Mouse (Mus musculus) heart, embryonic 14.5 days (tissue): ENCODE data around the gene Stau1. TPM values are rescaled to one million over a fixed set of nuclear protein-coding genes. Genes with fewer than 3 reads are reported as not detected.

Source experiments
- ATAC-seq: fragments of 200-750 bp; cut with Nextera tagmentation; 2 replicates; pipeline ENCODE4 v1.8.0; 2017; ENCODE audit warnings: low read depth, moderate TSS enrichment; ENCODE audit not compliant: insufficient number of reproducible peaks, insufficient read depth, low FRiP score
- H3K27ac ChIP-seq, 2 experiments: fragments of 200-500 bp in 1 of 2; fragments of 300-500 bp in 1 of 2; sonication (generic) in 1 of 2; replicated peaks in 1 of 2; 2 replicates each; pipeline ENCODE4 v1.5.1; 2012 to 2014; ENCODE audit warnings: low read depth in 2 of 2, low read length in 2 of 2, control low read depth in 1 of 2, mild to moderate bottlenecking in 1 of 2, mixed read lengths in 1 of 2; ENCODE audit not compliant: control insufficient read depth in 1 of 2, insufficient read depth in 1 of 2
- H3K27me3 ChIP-seq: fragments of 300-500 bp; sonication (generic); 2 replicates; pipeline ENCODE4 v1.6.1; 2014; ENCODE audit warnings: mild to moderate bottlenecking, low read length, control low read depth; ENCODE audit not compliant: control insufficient read depth, insufficient read depth
- H3K36me3 ChIP-seq: fragments of 300-500 bp; sonication (generic); 2 replicates; pipeline ENCODE4 v1.6.1; 2014; ENCODE audit warnings: mild to moderate bottlenecking, control low read depth, low read length, mixed read lengths; ENCODE audit not compliant: control insufficient read depth, insufficient read depth
- H3K4me1 ChIP-seq, 2 experiments: fragments of 200-500 bp in 1 of 2; fragments of 300-500 bp in 1 of 2; sonication (generic) in 1 of 2; 2 replicates each; pipeline ENCODE4 v1.6.1; 2012 to 2014; ENCODE audit warnings: low read length in 2 of 2, control low read depth in 1 of 2, mixed read lengths in 1 of 2; ENCODE audit not compliant: control insufficient read depth in 2 of 2, insufficient read depth in 2 of 2
- H3K4me2 ChIP-seq: fragments of 300-500 bp; sonication (generic); 2 replicates; pipeline ENCODE4 v1.6.1; 2014; ENCODE audit warnings: mild to moderate bottlenecking, low read length
- H3K4me3 ChIP-seq, 2 experiments: fragments of 200-500 bp in 1 of 2; fragments of 300-500 bp in 1 of 2; sonication (generic) in 1 of 2; 2 replicates each; pipeline ENCODE4 v1.5.1; 2012 to 2014; ENCODE audit warnings: low read length in 2 of 2, mild to moderate bottlenecking in 2 of 2, control low read depth in 1 of 2, low read depth in 1 of 2, moderate library complexity in 1 of 2; ENCODE audit not compliant: control insufficient read depth in 1 of 2, insufficient read depth in 1 of 2
- H3K9ac ChIP-seq: fragments of 300-500 bp; sonication (generic); 2 replicates; pipeline ENCODE4 v1.6.1; 2014; ENCODE audit warnings: mild to moderate bottlenecking, low read length
- H3K9me3 ChIP-seq: fragments of 300-500 bp; sonication (generic); 2 replicates; pipeline ENCODE4 v1.6.1; 2016; ENCODE audit warnings: low read length, control low read depth; ENCODE audit not compliant: control insufficient read depth
- WGBS: fragments of 180-500 bp; shearing (Covaris S2); extraction: QIAGEN DNeasy Blood & Tissue Kit; methylation state at CpG from one replicate; pipeline ENCODE4 v1.1.7; 2014; 5-methylcytosine and 5-hydroxymethylcytosine counted together
- polyA plus RNA-seq: library from polyadenylated mRNA; unstranded; fragments of >200 nt; fragmentation: Nextera tagmentation; extraction: Ambion mirVana; gene quantifications from 2 replicates; pipeline ENCODE4 v1.2.1, GENCODE M21; 2014

Gene Stau1
- polyA plus RNA-seq, 1 experiment from 2014 or later, result 53.4 TPM

GRCm38 (mm10) chr2:166990861-166991260 is 5.2 kb downstream of the Stau1 start:
- no peaks in the 10 kb centered on the region for H3K9me3 ChIP-seq
- no peaks in the 10 kb centered on the region for H3K27me3 ChIP-seq
- no peak overlapping the region for H3K4me3 ChIP-seq
- no peaks in the 10 kb centered on the region for H3K36me3 ChIP-seq
- no peak overlapping the region; a peak in 1 of 4 replicates for H3K27ac ChIP-seq
- no peak overlapping the region; the same call in 1 of the 2 replicates for H3K9ac ChIP-seq
- H3K4me2 ChIP-seq, result no peak overlapping the region
- ATAC-seq, result no peak
- 47% methylated on average over 7 of the region's 7 CpGs for WGBS
- peaks cover 5 to 43% of the 10 kb centered on the region in 2 experiments for H3K4me1 ChIP-seq

- H3K4me3 ChIP-seq, result no peak overlapping the region
- peaks cover 0 to 2% of the 10 kb centered on the region in 2 experiments; a peak in 1 of 4 replicates for H3K4me1 ChIP-seq
- H3K9ac ChIP-seq, result no peak overlapping the region
- no peaks in the 10 kb centered on the region for H3K36me3 ChIP-seq
- H3K27me3 ChIP-seq, result no peaks in the 10 kb centered on the region
- no peak overlapping the region for H3K4me2 ChIP-seq
- ATAC-seq, result no peak
- no peak overlapping the region for H3K27ac ChIP-seq
- 75% methylated on average over 4 of the region's 4 CpGs for WGBS
- no peaks in the 10 kb centered on the region for H3K9me3 ChIP-seq
These were observed 12.7 kb downstream of the Stau1 start for GRCm38 (mm10) chr2:166983351-166983894.

GRCm38 (mm10) chr2:166980161-166980560 is 15.9 kb downstream of the Stau1 start:
- no peak overlapping the region for H3K4me2 ChIP-seq
- no peaks in the 10 kb centered on the region for H3K27me3 ChIP-seq
- no peak overlapping the region for H3K9ac ChIP-seq
- WGBS, result 86% methylated on average over 2 of the region's 2 CpGs
- H3K36me3 ChIP-seq, result no peaks in the 10 kb centered on the region
- no peak overlapping the region for H3K27ac ChIP-seq
- no peak overlapping the region for H3K4me3 ChIP-seq
- H3K9me3 ChIP-seq, result no peaks in the 10 kb centered on the region
- no peak for ATAC-seq
- peaks cover 8 to 32% of the 10 kb centered on the region in 2 experiments for H3K4me1 ChIP-seq

- no peaks in the 10 kb centered on the region for H3K36me3 ChIP-seq
- peak overlapping the region; percentile 47; the same call in 1 of the 2 replicates for H3K9ac ChIP-seq
- peaks cover 10 to 41% of the 10 kb centered on the region in 2 experiments for H3K4me1 ChIP-seq
- peak overlapping the region in 1 of 2 experiments; percentile 45; a peak in 1 of 4 replicates for H3K27ac ChIP-seq
- no peak overlapping the region for H3K4me3 ChIP-seq
- WGBS, result 67% methylated on average over 3 of the region's 3 CpGs
- ATAC-seq, result no peak
- no peak overlapping the region for H3K4me2 ChIP-seq
- H3K9me3 ChIP-seq, result no peaks in the 10 kb centered on the region
- no peaks in the 10 kb centered on the region for H3K27me3 ChIP-seq
These were observed 18.6 kb downstream of the Stau1 start for GRCm38 (mm10) chr2:166977490-166977889.

GRCm38 (mm10) chr2:166976356-166976755 is 19.7 kb downstream of the Stau1 start:
- Histone ChIP-seq H3K9me3 (no peaks in the 10 kb centered on the region), H3K4me3 (no peak overlapping the region), H3K27ac (peak overlapping the region; percentile 45 to 60), H3K4me2 (peak overlapping the region; percentile 21), H3K9ac (peak overlapping the region; percentile 47), H3K27me3 (no peaks in the 10 kb centered on the region), H3K36me3 (no peaks in the 10 kb centered on the region), H3K4me1 (peaks cover 10 to 39% of the 10 kb centered on the region in 2 experiments)
- WGBS, result 59% methylated on average over 3 of the region's 3 CpGs
- ATAC-seq, result no peak

GRCm38 (mm10) chr2:166974177-166974872 is 21.8 kb downstream of the Stau1 start:
- Histone ChIP-seq H3K27ac (peak overlapping the region in 1 of 2 experiments; percentile 9; a peak in 1 of 4 replicates), H3K27me3 (no peaks in the 10 kb centered on the region), H3K4me3 (no peak overlapping the region), H3K4me2 (no peak overlapping the region), H3K4me1 (peaks cover 10 to 39% of the 10 kb centered on the region in 2 experiments), H3K36me3 (no peaks in the 10 kb centered on the region), H3K9ac (no peak overlapping the region), H3K9me3 (no peaks in the 10 kb centered on the region)
- ATAC-seq, result no peak
- WGBS, result 76% methylated on average over 6 of the region's 6 CpGs

- 0 out of 4 replicates have a peak overlapping the region, but pooled peaks of 1 of the 2 experiments have one; percentile 16 for H3K27ac ChIP-seq
- WGBS, result 67% methylated on average over 1 of the region's 1 CpGs
- H3K36me3 ChIP-seq, result no peaks in the 10 kb centered on the region
- no peak overlapping the region for H3K4me2 ChIP-seq
- H3K9me3 ChIP-seq, result no peaks in the 10 kb centered on the region
- H3K4me3 ChIP-seq, result no peak overlapping the region
- peaks cover 12 to 42% of the 10 kb centered on the region in 2 experiments for H3K4me1 ChIP-seq
- no peaks in the 10 kb centered on the region for H3K27me3 ChIP-seq
- H3K9ac ChIP-seq, result no peak overlapping the region
- no peak for ATAC-seq
These were observed 22.9 kb downstream of the Stau1 start for GRCm38 (mm10) chr2:166973153-166973552.
